Mouse (Mus musculus) kidney, adult 2 months (tissue): ENCODE measurements around the gene Pmfbp1.

ENCODE experiments used
- CTCF ChIP-seq: fragments of 200-500 bp; conservative IDR thresholded peaks from 2 replicates; pipeline ENCODE4 v1.5.1; 2011; ENCODE audit warnings: low read depth, mild to moderate bottlenecking, control low read depth, low read length, moderate library complexity, mixed read lengths; ENCODE audit not compliant: insufficient read depth, insufficient read length
- POLR2A ChIP-seq: fragments of 200-500 bp; IDR thresholded peaks from one replicate; pipeline ENCODE4 v1.6.1; 2011; ENCODE audit warnings: low read depth, low read length, control low read depth

GRCm38 (mm10) chr8:109451000-109451399 lies 42.8 kb upstream of the Pmfbp1 start:
- TF ChIP-seq POLR2A (no peak), CTCF (no peak)
